Mouse (Mus musculus) R1 (cell line): ENCODE measurements at regions not wholly inside any gene's neighbourhood (a gene's known extent, or its start where the extent isn't known, plus 50 kb on each side); places are given as distances from the start of the nearest gene placed in this dataset.
"Not testable (repeated sequence)": the region's sequence is repeated elsewhere in the genome, so short reads cannot be mapped to it uniquely, and the experiment has no call there.

Experiments used
- DNase-seq: peaks from one replicate; pipeline ENCODE4 v3.0.0-alpha.2; 2018; ENCODE audit warnings: low read depth, low spot score

- no peak for DNase-seq
These were observed 284.9 kb upstream of the Adgra3 start for GRCm38 (mm10) chr5:50343681-50344080.

GRCm38 (mm10) chr5:50309491-50309890 is 250.7 kb upstream of the Adgra3 start:
- no peak for DNase-seq

GRCm38 (mm10) chr5:50303859-50304480 is 245.2 kb upstream of the Adgra3 start:
- no peak for DNase-seq

GRCm38 (mm10) chr5:50293794-50294193 is 235.0 kb upstream of the Adgra3 start:
- DNase-seq, result peak; percentile 49

- no peak for DNase-seq
These were observed 232.1 kb upstream of the Adgra3 start for GRCm38 (mm10) chr5:50290879-50291410.

GRCm38 (mm10) chr5:50260417-50260816 is 201.6 kb upstream of the Adgra3 start:
- no peak for DNase-seq

GRCm38 (mm10) chr5:50258017-50258416 is 199.2 kb upstream of the Adgra3 start:
- DNase-seq, result no peak

- DNase-seq, result no peak
These were observed 175.3 kb upstream of the Adgra3 start for GRCm38 (mm10) chr5:50234111-50234510.

- DNase-seq, result no peak
These were observed 158.2 kb upstream of the Adgra3 start for GRCm38 (mm10) chr5:50216956-50217355.

- peak; percentile 28 for DNase-seq
These were observed 157.2 kb upstream of the Adgra3 start for GRCm38 (mm10) chr5:50215960-50216359.

GRCm38 (mm10) chr5:50202307-50203010 is 143.7 kb upstream of the Adgra3 start:
- DNase-seq, result peak; percentile 13

GRCm38 (mm10) chr5:50196423-50196822 is 137.6 kb upstream of the Adgra3 start:
- no peak for DNase-seq

GRCm38 (mm10) chr5:50195993-50196392 is 137.2 kb upstream of the Adgra3 start:
- DNase-seq, result no peak

GRCm38 (mm10) chr5:50189394-50189793 is 130.6 kb upstream of the Adgra3 start:
- no peak for DNase-seq

- DNase-seq, result no peak
These were observed 123.9 kb upstream of the Adgra3 start for GRCm38 (mm10) chr5:50182721-50183120.

- DNase-seq, result no peak
These were observed 97.8 kb upstream of the Adgra3 start for GRCm38 (mm10) chr5:50156557-50156956.

GRCm38 (mm10) chr5:50155170-50155860 is 96.5 kb upstream of the Adgra3 start:
- DNase-seq, result not testable (repeated sequence)

GRCm38 (mm10) chr5:50146926-50147325 is 88.1 kb upstream of the Adgra3 start:
- DNase-seq, result no peak

- no peak for DNase-seq
These were observed 86.8 kb upstream of the Adgra3 start for GRCm38 (mm10) chr5:50145458-50146083.

GRCm38 (mm10) chr5:50130202-50130601 is 71.4 kb upstream of the Adgra3 start:
- peak; percentile 32 for DNase-seq

GRCm38 (mm10) chr5:50128972-50129371 is 70.2 kb upstream of the Adgra3 start:
- DNase-seq, result no peak

GRCm38 (mm10) chr5:50126594-50126993 is 67.8 kb upstream of the Adgra3 start:
- DNase-seq, result no peak
